Mouse (Mus musculus): ENCODE data around the gene Sapcd1. TPM values are rescaled to one million over a fixed set of nuclear protein-coding genes. Genes with fewer than 3 reads are reported as not detected.

Sapcd1 gene
- total and polyA plus RNA-seq, 3 experiments = 94.1 to 142 (median 105) TPM

GRCm38 (mm10) chr17:35021842-35022477 lies 5.9 kb downstream of the Sapcd1 start:
- no peak overlapping the region for H3K27ac ChIP-seq (ENCODE audit: insufficient read depth, low read depth)
- no peaks in the 10 kb centered on the region for H3K9me3 ChIP-seq (replicated peaks; ENCODE audit: low read length)
- peaks cover 4 to 65% of the 10 kb centered on the region in 2 experiments for H3K36me3 ChIP-seq (replicated peaks in 1 of 2; ENCODE audit: control insufficient read depth in 1 of 2, insufficient read depth in 1 of 2, low read length in 1 of 2)
- peaks cover 10 to 40% of the 10 kb centered on the region in 2 experiments for H3K4me1 ChIP-seq (ENCODE audit: control insufficient read depth in 1 of 2, insufficient read depth in 2 of 2)
- no peak overlapping the region for H3K4me3 ChIP-seq (replicated peaks in 1 of 3; ENCODE audit: low read depth in 2 of 3, low read length in 2 of 3, poor library complexity in 1 of 3)
- H3K4me2 ChIP-seq (ENCODE audit: insufficient read depth, low read depth, poor library complexity, severe bottlenecking) = no peak overlapping the region
- no peaks in the 10 kb centered on the region; the same call in 1 of the 2 replicates for H3K79me2 ChIP-seq (replicated peaks; ENCODE audit: control insufficient read depth, extremely low read depth, insufficient read depth, poor library complexity, severe bottlenecking)
- DNase-seq (ENCODE audit: extremely low read depth) = no peak
- no peak for TF ChIP-seq MAX (IDR thresholded peaks at IDR 0.05; ENCODE audit: low read length)
- TF ChIP-seq RAD21 (IDR thresholded peaks at IDR 0.05; ENCODE audit: low read depth, low read length) = no peak
- no peak for TF ChIP-seq JUN (IDR thresholded peaks at IDR 0.05; ENCODE audit: insufficient read depth, low read depth, low read length)
- no peak for TF ChIP-seq POLR2AphosphoS2 (IDR thresholded peaks at IDR 0.05; ENCODE audit: low read depth, low read length)
- TF ChIP-seq MAZ (IDR thresholded peaks at IDR 0.05; ENCODE audit: low read depth, low read length) = no peak
- no peak for TF ChIP-seq CHD2 (IDR thresholded peaks at IDR 0.05; ENCODE audit: low read length)
- TF ChIP-seq TBP (conservative IDR thresholded peaks at IDR 0.05; ENCODE audit: low read depth, low read length) = no peak
- TF ChIP-seq UBTF (IDR thresholded peaks at IDR 0.05; ENCODE audit: low read depth, low read length) = no peak
- no peak for TF ChIP-seq JUND (conservative IDR thresholded peaks at IDR 0.05; ENCODE audit: low read depth, low read length)
- H3K9ac ChIP-seq (ENCODE audit: insufficient read depth, low read depth) = no peak overlapping the region
- dilution Hi-C loops (cut with MboI; ENCODE audit: extremely low pct_ligation_motif_present, extremely low pct_unique_long_range_greater_than_20kb, low sequenced_read_pairs) (no loop called here), in situ Hi-C loops (cut with MboI; ENCODE audit: low pct_ligation_motif_present, low pct_unique_long_range_greater_than_20kb, low sequenced_read_pairs) (loop anchor here (5.0 to 10.0 kb wide), 2 partner anchors 45 to 93 kb away; partner anchors contain the start of genes Ly6g5b, Ly6g6c and Mpig6b)
- H3K27me3 ChIP-seq (replicated peaks) = no peaks in the 10 kb centered on the region

DNA sequence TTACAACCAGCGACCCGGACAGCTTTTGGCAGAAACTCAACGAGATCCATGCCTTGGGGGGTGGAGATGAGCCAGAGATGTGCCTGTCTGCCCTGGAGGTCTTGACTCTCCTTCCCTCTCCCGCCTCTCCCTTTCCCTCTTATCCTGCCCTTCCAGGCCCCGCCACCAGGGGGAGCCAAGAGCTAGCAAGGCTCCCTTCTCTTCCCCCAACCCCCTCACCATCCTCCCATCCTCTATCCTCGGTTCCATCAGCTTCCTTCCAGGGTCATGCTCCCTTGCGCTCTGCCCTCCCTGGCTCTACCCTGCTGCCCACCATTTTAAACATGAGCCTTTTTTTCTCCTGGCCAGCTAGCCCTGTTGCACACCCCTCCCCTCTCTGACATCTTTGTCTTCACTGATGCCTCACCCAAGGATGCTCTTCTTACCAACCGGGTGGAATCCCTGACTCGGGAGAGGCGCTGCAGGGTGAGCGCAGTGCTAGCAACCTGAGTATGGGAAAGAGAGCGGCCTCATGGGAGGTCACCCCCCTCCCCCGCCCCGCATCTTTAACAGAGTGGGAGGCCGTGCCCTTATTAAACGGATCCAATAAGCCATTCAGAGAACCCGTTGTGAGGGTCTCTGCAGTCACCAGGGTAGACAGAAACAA lies 6.5 kb downstream of the Sapcd1 start:
- Histone ChIP-seq H3K9me3 (replicated peaks; ENCODE audit: low read length) (no peaks in the 10 kb centered on the region), H3K4me3 (replicated peaks in 1 of 3; ENCODE audit: low read depth in 2 of 3, low read length in 2 of 3, poor library complexity in 1 of 3) (no peak overlapping the region), H3K79me2 (replicated peaks; ENCODE audit: control insufficient read depth, extremely low read depth, insufficient read depth, poor library complexity, severe bottlenecking) (no peaks in the 10 kb centered on the region; the same call in 1 of the 2 replicates), H3K36me3 (replicated peaks in 1 of 2; ENCODE audit: control insufficient read depth in 1 of 2, insufficient read depth in 1 of 2, low read length in 1 of 2) (peaks cover 7 to 70% of the 10 kb centered on the region in 2 experiments), H3K27ac (ENCODE audit: insufficient read depth, low read depth) (no peak overlapping the region), H3K4me2 (ENCODE audit: insufficient read depth, low read depth, poor library complexity, severe bottlenecking) (no peak overlapping the region), H3K4me1 (ENCODE audit: control insufficient read depth in 1 of 2, insufficient read depth in 2 of 2) (peaks cover 9 to 38% of the 10 kb centered on the region in 2 experiments), H3K27me3 (replicated peaks) (no peaks in the 10 kb centered on the region), H3K9ac (ENCODE audit: insufficient read depth, low read depth) (0 out of 2 replicates have a peak overlapping the region, but pooled peaks have one; percentile 14)
- in situ Hi-C loops (cut with MboI; ENCODE audit: low pct_ligation_motif_present, low pct_unique_long_range_greater_than_20kb, low sequenced_read_pairs) = loop anchor here (5.0 to 10.0 kb wide), 2 partner anchors 46 to 94 kb away; partner anchors contain the start of genes Ly6g5b, Ly6g6c and Mpig6b
- TF ChIP-seq JUN (IDR thresholded peaks at IDR 0.05; ENCODE audit: insufficient read depth, low read depth, low read length) (no peak), RAD21 (IDR thresholded peaks at IDR 0.05; ENCODE audit: low read depth, low read length) (peak; percentile 90), CTCF (conservative IDR thresholded peaks at IDR 0.05 in 1 of 2, IDR thresholded peaks at IDR 0.05 in 1 of 2; ENCODE audit: low read depth in 2 of 2, low read length in 2 of 2) (peak; percentile 78 to 97), SMC3 (IDR thresholded peaks at IDR 0.05; ENCODE audit: low read depth, low read length) (peak; percentile 98), ZC3H11A (IDR thresholded peaks at IDR 0.05; ENCODE audit: low read depth, low read length) (peak; percentile 62), IRF4 (IDR thresholded peaks at IDR 0.05; ENCODE audit: low read depth, low read length) (0 out of 2 replicates have a peak, but pooled peaks have one; percentile 38), ZKSCAN1 (IDR thresholded peaks at IDR 0.05; ENCODE audit: borderline replicate concordance, low read depth, low read length) (no peak)
- dilution Hi-C loops (cut with MboI; ENCODE audit: extremely low pct_ligation_motif_present, extremely low pct_unique_long_range_greater_than_20kb, low sequenced_read_pairs) = no loop called here
- peak; percentile 75 for DNase-seq (ENCODE audit: extremely low read depth)
